Mouse (Mus musculus) spleen, postnatal 10 days (tissue): Measurements from ENCODE around the gene Trio.

Source experiments
- DNase-seq, 2 experiments: peaks; one replicate each; pipeline ENCODE4 v3.0.0; 2021 to 2022; ENCODE audit warnings: low spot score in 2 of 2

Trio gene

GRCm38 (mm10) chr15:28025447-28026166 lies at the start of gene Trio:
TSS of gene Trio (minus strand) at chr15:28025848.
- DNase-seq = peak; percentile 63 to 84

- DNase-seq = no peak
Measured at GRCm38 (mm10) chr15:28074416-28074970, 48.8 kb upstream of the Trio start.

GRCm38 (mm10) chr15:28071601-28072000 lies 46.0 kb upstream of the Trio start:
- DNase-seq = no peak

- no peak for DNase-seq
Measured at GRCm38 (mm10) chr15:28070771-28071419, 45.2 kb upstream of the Trio start.

- DNase-seq = no peak
Measured at GRCm38 (mm10) chr15:28070221-28070620, 44.6 kb upstream of the Trio start.

- no peak for DNase-seq
Measured at GRCm38 (mm10) chr15:28067373-28067772, 41.7 kb upstream of the Trio start.

- DNase-seq = no peak
Measured at GRCm38 (mm10) chr15:28066468-28066867, 40.8 kb upstream of the Trio start.

- no peak for DNase-seq
Measured at GRCm38 (mm10) chr15:28065572-28065971, 39.9 kb upstream of the Trio start.

GRCm38 (mm10) chr15:28064733-28065088 lies 39.1 kb upstream of the Trio start:
- DNase-seq = no peak

GRCm38 (mm10) chr15:28064081-28064732 lies 38.6 kb upstream of the Trio start:
- DNase-seq = no peak

- no peak for DNase-seq
Measured at GRCm38 (mm10) chr15:28063466-28063865, 37.8 kb upstream of the Trio start.

- DNase-seq = no peak
Measured at GRCm38 (mm10) chr15:28062016-28062415, 36.4 kb upstream of the Trio start.

- DNase-seq = no peak
Measured at GRCm38 (mm10) chr15:28060977-28061376, 35.3 kb upstream of the Trio start.

GRCm38 (mm10) chr15:28060423-28060822 lies 34.8 kb upstream of the Trio start:
- DNase-seq = no peak

GRCm38 (mm10) chr15:28057545-28057944 lies 31.9 kb upstream of the Trio start:
- DNase-seq = no peak

- no peak for DNase-seq
Measured at GRCm38 (mm10) chr15:28054731-28055130, 29.1 kb upstream of the Trio start.

GRCm38 (mm10) chr15:28054111-28054510 lies 28.5 kb upstream of the Trio start:
- DNase-seq = no peak

GRCm38 (mm10) chr15:28053226-28053625 lies 27.6 kb upstream of the Trio start:
- no peak for DNase-seq

- no peak for DNase-seq
Measured at GRCm38 (mm10) chr15:28051811-28052210, 26.2 kb upstream of the Trio start.

- no peak for DNase-seq
Measured at GRCm38 (mm10) chr15:28051104-28051625, 25.5 kb upstream of the Trio start.

- no peak for DNase-seq
Measured at GRCm38 (mm10) chr15:28047711-28048110, 22.1 kb upstream of the Trio start.

- no peak for DNase-seq
Measured at GRCm38 (mm10) chr15:28041158-28041865, 15.7 kb upstream of the Trio start.
